Mouse (Mus musculus): ENCODE data around the gene Fam53b.

DNA sequence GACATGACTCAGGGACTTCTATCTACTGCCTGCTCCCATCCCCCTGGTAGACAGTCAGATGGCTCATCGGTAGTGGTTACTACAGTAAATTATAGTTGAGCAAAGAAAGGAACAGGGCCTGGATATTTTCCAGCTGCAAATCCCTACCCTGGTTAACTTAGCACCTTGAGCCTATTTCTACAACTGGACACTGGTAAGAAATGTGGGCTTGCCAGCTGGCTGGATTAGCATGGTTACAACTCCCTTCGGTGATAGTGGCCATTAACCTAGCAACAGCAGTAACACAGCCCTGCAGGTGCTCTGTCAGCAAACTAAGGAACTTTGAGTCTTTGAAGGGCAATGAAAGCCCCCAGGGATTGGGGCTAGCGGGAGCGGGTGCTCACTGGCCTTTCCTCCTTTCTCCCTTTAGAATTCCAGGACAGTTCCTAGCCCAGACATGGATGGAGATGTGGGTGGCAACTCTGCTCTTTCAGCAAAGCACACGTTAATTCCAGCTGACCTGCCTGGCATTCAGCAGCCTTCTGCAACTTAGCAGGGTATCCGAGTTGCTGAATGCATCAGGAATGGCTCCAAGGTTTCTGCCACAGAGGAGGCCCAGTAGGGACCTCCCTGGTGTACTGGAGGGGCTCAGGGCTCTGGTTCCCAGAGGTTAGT lies 81.4 kb downstream of the Fam53b start:
- no peak for TF ChIP-seq ZNF384 (IDR thresholded peaks at IDR 0.05; ENCODE audit: low read depth, low read length)
- TF ChIP-seq MAFK (IDR thresholded peaks at IDR 0.05; ENCODE audit: insufficient read depth, low read depth, low read length): no peak
- TF ChIP-seq HCFC1 (IDR thresholded peaks at IDR 0.05; ENCODE audit: borderline replicate concordance, insufficient read depth, low read length): no peak
- TF ChIP-seq CHD2 (IDR thresholded peaks at IDR 0.05; ENCODE audit: low read depth, low read length): no peak
- TF ChIP-seq ZC3H11A (IDR thresholded peaks at IDR 0.05; ENCODE audit: borderline replicate concordance, low read depth, low read length): no peak
